Mouse (Mus musculus): ENCODE results near the gene Gdap2. TPM values are rescaled to one million over a fixed set of nuclear protein-coding genes. Genes with fewer than 3 reads are reported as not detected.

The Gdap2 gene
- polyA plus RNA-seq, 1 experiment from 2014 or later = 40.1 TPM

- H3K4me1 ChIP-seq = no peaks in the 10 kb centered on the region
- H3K36me3 ChIP-seq = peaks cover 27% of the 10 kb centered on the region
- no peaks in the 10 kb centered on the region for H3K27me3 ChIP-seq (replicated peaks)
- H3K4me3 ChIP-seq = no peak overlapping the region
- WGBS = 38% methylated on average over 5 of the region's 5 CpGs
- no peaks in the 10 kb centered on the region for H3K9me3 ChIP-seq
- no peak for ATAC-seq (ENCODE audit: low FRiP score, low read depth)
- no peak overlapping the region for H3K9ac ChIP-seq
- no peak overlapping the region for H3K4me2 ChIP-seq (replicated peaks)
- H3K27ac ChIP-seq = no peak overlapping the region
Measured at GRCm38 (mm10) chr3:100194210-100194609, 32.0 kb downstream of the Gdap2 start.

- no peak overlapping the region for H3K27ac ChIP-seq
- H3K4me1 ChIP-seq = no peaks in the 10 kb centered on the region
- H3K9ac ChIP-seq = no peak overlapping the region
- no peaks in the 10 kb centered on the region for H3K27me3 ChIP-seq (replicated peaks)
- no peak for ATAC-seq (ENCODE audit: low FRiP score, low read depth)
- peaks cover 55% of the 10 kb centered on the region for H3K36me3 ChIP-seq
- WGBS = 92% methylated on average over 7 of the region's 7 CpGs
- no peak overlapping the region for H3K4me2 ChIP-seq (replicated peaks)
- no peaks in the 10 kb centered on the region for H3K9me3 ChIP-seq
- H3K4me3 ChIP-seq = no peak overlapping the region
Measured at GRCm38 (mm10) chr3:100201554-100201953, 39.4 kb downstream of the Gdap2 start.

- Histone ChIP-seq H3K9ac (no peak overlapping the region), H3K4me2 (replicated peaks) (no peak overlapping the region), H3K27me3 (replicated peaks) (no peaks in the 10 kb centered on the region), H3K4me3 (no peak overlapping the region), H3K9me3 (no peaks in the 10 kb centered on the region), H3K4me1 (no peaks in the 10 kb centered on the region), H3K36me3 (peaks cover 36% of the 10 kb centered on the region), H3K27ac (no peak overlapping the region)
- 70% methylated on average over 1 of the region's 1 CpGs for WGBS
- no peak for ATAC-seq (ENCODE audit: low FRiP score, low read depth)
Measured at GRCm38 (mm10) chr3:100206973-100207372, 44.8 kb downstream of the Gdap2 start.

- H3K27me3 ChIP-seq (replicated peaks) = no peaks in the 10 kb centered on the region
- no peak overlapping the region for H3K27ac ChIP-seq
- no peak for ATAC-seq (ENCODE audit: low FRiP score, low read depth)
- H3K4me1 ChIP-seq = no peaks in the 10 kb centered on the region
- no peaks in the 10 kb centered on the region for H3K36me3 ChIP-seq
- no peaks in the 10 kb centered on the region for H3K9me3 ChIP-seq
- no peak overlapping the region for H3K4me3 ChIP-seq
- H3K4me2 ChIP-seq (replicated peaks) = no peak overlapping the region
- H3K9ac ChIP-seq = no peak overlapping the region
- WGBS = 91% methylated on average over 5 of the region's 5 CpGs
Measured at GRCm38 (mm10) chr3:100215469-100215868, 53.3 kb downstream of the Gdap2 start.

GRCm38 (mm10) chr3:100225326-100225959 is 63.3 kb downstream of the Gdap2 start:
- H3K4me1 ChIP-seq = no peaks in the 10 kb centered on the region
- no peaks in the 10 kb centered on the region for H3K36me3 ChIP-seq
- no peaks in the 10 kb centered on the region for H3K27me3 ChIP-seq (replicated peaks)
- no peak overlapping the region for H3K9ac ChIP-seq
- no peak overlapping the region for H3K4me2 ChIP-seq (replicated peaks)
- H3K9me3 ChIP-seq = no peaks in the 10 kb centered on the region
- H3K4me3 ChIP-seq = no peak overlapping the region
- no peak for ATAC-seq (ENCODE audit: low FRiP score, low read depth)
- WGBS = 88% methylated on average over 12 of the region's 12 CpGs
- no peak overlapping the region for H3K27ac ChIP-seq

- ATAC-seq (ENCODE audit: low FRiP score, low read depth) = no peak
- WGBS = 78% methylated on average over 1 of the region's 1 CpGs
Measured at GRCm38 (mm10) chr3:100227509-100227908, 65.3 kb downstream of the Gdap2 start.

GRCm38 (mm10) chr3:100228981-100229380 is 66.8 kb downstream of the Gdap2 start:
- no peaks in the 10 kb centered on the region for H3K9me3 ChIP-seq
- H3K4me3 ChIP-seq = no peak overlapping the region
- WGBS = 83% methylated on average over 3 of the region's 3 CpGs
- H3K4me2 ChIP-seq (replicated peaks) = no peak overlapping the region
- no peak overlapping the region for H3K27ac ChIP-seq
- no peaks in the 10 kb centered on the region for H3K27me3 ChIP-seq (replicated peaks)
- H3K4me1 ChIP-seq = no peaks in the 10 kb centered on the region
- no peak for ATAC-seq (ENCODE audit: low FRiP score, low read depth)
- no peak overlapping the region for H3K9ac ChIP-seq
- H3K36me3 ChIP-seq = no peaks in the 10 kb centered on the region

More at GRCm38 (mm10) chr3:100227509-100227908, 65.3 kb downstream of the Gdap2 start:
- Histone ChIP-seq H3K27me3 (replicated peaks) (no peaks in the 10 kb centered on the region), H3K9me3 (no peaks in the 10 kb centered on the region), H3K36me3 (no peaks in the 10 kb centered on the region), H3K4me3 (no peak overlapping the region), H3K4me2 (replicated peaks) (no peak overlapping the region), H3K9ac (no peak overlapping the region), H3K27ac (no peak overlapping the region), H3K4me1 (no peaks in the 10 kb centered on the region)

- H3K36me3 ChIP-seq = no peaks in the 10 kb centered on the region
Measured at GRCm38 (mm10) chr3:100236725-100237436, 74.7 kb downstream of the Gdap2 start.

GRCm38 (mm10) chr3:100242230-100242629 is 80.0 kb downstream of the Gdap2 start:
- H3K9me3 ChIP-seq = no peaks in the 10 kb centered on the region
- H3K27me3 ChIP-seq (replicated peaks) = no peaks in the 10 kb centered on the region
- no peak overlapping the region for H3K27ac ChIP-seq
- no peak overlapping the region for H3K4me2 ChIP-seq (replicated peaks)
- H3K4me3 ChIP-seq = no peak overlapping the region
- no peaks in the 10 kb centered on the region for H3K36me3 ChIP-seq
- no peak overlapping the region for H3K9ac ChIP-seq
- 89% methylated on average over 4 of the region's 4 CpGs for WGBS
- no peaks in the 10 kb centered on the region for H3K4me1 ChIP-seq
- ATAC-seq (ENCODE audit: low FRiP score, low read depth) = no peak

More at GRCm38 (mm10) chr3:100236725-100237436, 74.7 kb downstream of the Gdap2 start:
- H3K27ac ChIP-seq = no peak overlapping the region
- H3K9me3 ChIP-seq = no peaks in the 10 kb centered on the region
- H3K4me2 ChIP-seq (replicated peaks) = no peak overlapping the region
- no peak for ATAC-seq (ENCODE audit: low FRiP score, low read depth)
- no peak overlapping the region for H3K4me3 ChIP-seq
- no peak overlapping the region for H3K9ac ChIP-seq
- H3K4me1 ChIP-seq = no peaks in the 10 kb centered on the region
- H3K27me3 ChIP-seq (replicated peaks) = no peaks in the 10 kb centered on the region

- H3K9me3 ChIP-seq = no peaks in the 10 kb centered on the region
- H3K36me3 ChIP-seq = no peaks in the 10 kb centered on the region
- ATAC-seq (ENCODE audit: low FRiP score, low read depth) = no peak
- no peaks in the 10 kb centered on the region for H3K27me3 ChIP-seq (replicated peaks)
- no peak overlapping the region for H3K4me2 ChIP-seq (replicated peaks)
- no peaks in the 10 kb centered on the region for H3K4me1 ChIP-seq
- no peak overlapping the region for H3K4me3 ChIP-seq
- no peak overlapping the region for H3K9ac ChIP-seq
- no peak overlapping the region for H3K27ac ChIP-seq
- WGBS = 55% methylated on average over 4 of the region's 4 CpGs
Measured at GRCm38 (mm10) chr3:100246286-100246825, 84.2 kb downstream of the Gdap2 start.
